Mouse (Mus musculus): ENCODE data around the gene Pgm3. TPM values are rescaled to one million over a fixed set of nuclear protein-coding genes. Genes with fewer than 3 reads are reported as not detected.
"Not testable (repeated sequence)": the region's sequence is repeated elsewhere in the genome, so short reads cannot be mapped to it uniquely, and the experiment has no call there.

Gene Pgm3
- polyA plus RNA-seq, 1 experiment from 2014 or later = 32.6 TPM

DNA sequence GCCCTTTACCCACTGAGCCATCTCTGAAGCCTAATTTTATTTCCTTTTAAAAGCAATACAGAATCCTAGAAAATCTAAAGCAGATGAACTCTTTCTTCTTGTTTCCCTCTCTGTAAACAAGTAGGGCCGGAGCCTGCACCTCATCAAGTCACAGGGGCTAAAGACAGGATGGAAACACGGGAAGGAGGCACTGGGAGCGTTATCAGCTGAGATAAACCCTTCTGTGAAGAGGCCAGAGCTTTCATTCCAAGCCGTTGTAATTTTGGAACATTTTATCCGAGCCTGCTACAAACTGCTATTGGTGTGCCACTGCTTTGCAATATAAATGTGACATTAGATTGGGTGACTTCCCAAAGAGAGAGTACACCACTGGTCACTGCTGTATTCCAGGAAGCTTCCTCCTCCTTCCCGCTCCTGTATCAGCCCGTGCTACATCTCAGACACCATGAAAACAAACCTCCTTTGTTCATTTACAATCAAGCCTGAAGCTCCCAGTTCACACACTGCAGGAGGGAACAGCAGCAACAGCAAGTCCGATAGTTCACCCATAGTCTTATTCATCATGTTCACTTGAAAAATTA, 28.2 kb upstream of the Pgm3 start:
- Histone ChIP-seq H3K27me3 (ENCODE audit: insufficient read depth, low read length) (no peaks in the 10 kb centered on the region), H3K4me3 (replicated peaks; ENCODE audit: low read depth, low read length) (no peak overlapping the region), H3K9me3 (replicated peaks; ENCODE audit: low read length) (no peaks in the 10 kb centered on the region), H3K36me3 (ENCODE audit: insufficient read depth, low read length) (no peaks in the 10 kb centered on the region), H3K4me2 (ENCODE audit: low read length) (no peak overlapping the region), H3K4me1 (replicated peaks; ENCODE audit: insufficient read depth, low read length) (no peaks in the 10 kb centered on the region), H3K27ac (no peak overlapping the region), H3K9ac (ENCODE audit: low read depth, low read length) (no peak overlapping the region)
- WGBS = 61% methylated on average over 8 of the region's 8 CpGs
- no peak for TF ChIP-seq CTCF (IDR thresholded peaks at IDR 0.05; ENCODE audit: low read depth)
- no peak for ATAC-seq (replicated peaks; ENCODE audit: low FRiP score, low read depth)
- no peak for DNase-seq (ENCODE audit: low spot score)

DNA sequence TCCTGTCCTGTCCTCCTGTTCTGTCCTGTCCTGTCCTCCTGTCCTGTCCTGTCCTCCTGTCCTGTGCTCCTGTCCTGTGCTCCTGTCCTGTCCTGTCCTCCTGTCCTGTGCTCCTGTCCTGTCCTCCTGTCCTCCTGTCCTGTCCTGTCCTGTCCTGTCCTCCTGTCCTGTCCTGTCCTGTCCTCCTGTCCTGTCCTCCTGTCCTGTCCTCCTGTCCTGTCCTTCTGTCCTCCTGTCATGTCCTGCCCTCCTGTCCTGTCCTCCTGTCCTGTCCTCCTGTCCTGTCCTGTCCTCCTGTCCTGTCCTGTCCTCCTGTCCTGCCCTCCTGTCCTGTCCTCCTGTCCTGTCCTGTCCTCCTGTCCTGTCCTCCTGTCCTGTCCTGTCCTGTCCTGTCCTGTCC, 25.3 kb upstream of the Pgm3 start:
- H3K27me3 ChIP-seq (ENCODE audit: insufficient read depth, low read length); H3K9ac ChIP-seq (ENCODE audit: low read depth, low read length); H3K36me3 ChIP-seq (ENCODE audit: insufficient read depth, low read length); H3K4me1 ChIP-seq (replicated peaks; ENCODE audit: insufficient read depth, low read length); H3K4me2 ChIP-seq (ENCODE audit: low read length); H3K27ac ChIP-seq; H3K9me3 ChIP-seq (replicated peaks; ENCODE audit: low read length); ATAC-seq (replicated peaks; ENCODE audit: low FRiP score, low read depth); DNase-seq (ENCODE audit: low spot score); H3K4me3 ChIP-seq (replicated peaks; ENCODE audit: low read depth, low read length): not testable (repeated sequence)

DNA sequence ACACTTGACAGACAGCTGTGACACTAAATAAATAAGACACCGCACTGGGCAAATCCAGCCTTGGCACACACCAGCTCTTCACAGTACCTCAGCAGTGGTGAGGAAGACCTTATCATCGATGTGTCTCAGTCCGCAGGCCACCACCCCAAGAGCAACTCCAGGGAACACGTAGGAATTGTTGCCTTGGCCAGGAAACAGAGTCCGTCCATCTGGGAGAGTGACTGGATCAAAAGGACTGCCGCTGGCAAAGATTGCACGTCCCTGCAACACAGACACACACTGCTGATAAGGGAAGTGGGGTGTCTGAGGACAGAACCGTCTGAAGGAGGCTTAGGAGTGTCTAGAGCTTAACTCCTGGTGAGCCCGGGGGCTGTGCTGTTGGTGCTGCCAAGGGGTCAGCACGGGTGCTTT, 22.7 kb upstream of the Pgm3 start:
- H3K4me3 ChIP-seq (replicated peaks; ENCODE audit: low read depth, low read length); H3K4me2 ChIP-seq (ENCODE audit: low read length); H3K4me1 ChIP-seq (replicated peaks; ENCODE audit: insufficient read depth, low read length); DNase-seq (ENCODE audit: low spot score); H3K27ac ChIP-seq; H3K9me3 ChIP-seq (replicated peaks; ENCODE audit: low read length); H3K9ac ChIP-seq (ENCODE audit: low read depth, low read length); H3K36me3 ChIP-seq (ENCODE audit: insufficient read depth, low read length); ATAC-seq (replicated peaks; ENCODE audit: low FRiP score, low read depth); H3K27me3 ChIP-seq (ENCODE audit: insufficient read depth, low read length): not testable (repeated sequence)
- WGBS = 66% methylated on average over 9 of the region's 10 CpGs

DNA sequence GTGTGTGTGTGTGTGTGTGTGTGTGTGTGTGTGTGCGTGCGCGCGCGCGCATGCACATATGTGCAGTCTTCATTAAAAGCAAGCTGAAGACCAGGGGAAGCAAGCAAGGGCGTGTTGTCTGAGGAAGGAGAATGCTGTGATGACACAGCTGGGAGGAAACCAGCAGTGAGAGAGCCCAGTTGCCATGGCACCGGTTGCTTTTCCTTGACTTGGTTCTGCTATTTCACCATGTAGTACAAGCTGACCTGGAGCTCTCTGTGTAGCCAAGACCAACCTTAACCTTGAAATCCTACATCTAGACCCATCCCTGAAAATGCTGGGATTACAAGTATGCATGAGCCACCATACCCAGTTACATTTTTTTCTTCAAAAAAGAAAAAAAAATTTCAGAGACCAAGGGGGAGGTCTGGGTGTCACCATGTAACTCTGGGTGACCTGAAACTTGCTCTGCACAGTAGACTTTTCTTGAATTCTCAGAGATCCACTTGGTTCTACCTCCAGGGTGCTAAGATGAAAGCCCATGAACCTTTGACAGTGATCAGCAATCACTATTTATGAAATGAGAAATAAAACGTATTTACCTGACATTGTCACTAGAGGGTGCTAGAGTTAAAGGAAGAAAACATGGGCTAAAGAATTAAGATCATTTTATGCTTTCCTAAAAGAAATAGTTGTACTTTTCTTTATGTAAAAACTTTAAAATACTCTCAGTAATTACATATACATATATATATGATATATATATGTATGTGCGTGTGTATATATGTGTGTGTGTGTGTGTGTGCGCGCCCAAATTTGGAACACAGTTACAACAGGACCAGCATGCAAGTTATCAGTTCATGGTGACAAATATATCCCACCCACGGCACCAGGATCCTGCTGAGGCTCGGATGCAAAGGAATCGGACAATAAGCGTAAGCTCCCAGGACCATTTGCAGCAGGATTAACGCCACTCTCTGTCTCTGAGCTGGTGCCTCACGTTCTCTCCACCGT, 21.3 kb upstream of the Pgm3 start:
- DNase-seq (ENCODE audit: low spot score) = peak; percentile 78
- Histone ChIP-seq H3K9me3 (replicated peaks; ENCODE audit: low read length) (no peaks in the 10 kb centered on the region), H3K36me3 (ENCODE audit: insufficient read depth, low read length) (no peaks in the 10 kb centered on the region), H3K4me3 (replicated peaks; ENCODE audit: low read depth, low read length) (no peak overlapping the region), H3K4me2 (ENCODE audit: low read length) (no peak overlapping the region), H3K27me3 (ENCODE audit: insufficient read depth, low read length) (no peaks in the 10 kb centered on the region), H3K4me1 (replicated peaks; ENCODE audit: insufficient read depth, low read length) (no peaks in the 10 kb centered on the region), H3K9ac (ENCODE audit: low read depth, low read length) (no peak overlapping the region), H3K27ac (no peak overlapping the region)
- peak; percentile 87 for TF ChIP-seq CTCF (IDR thresholded peaks at IDR 0.05; ENCODE audit: low read depth)
- no peak for ATAC-seq (replicated peaks; ENCODE audit: low FRiP score, low read depth)
- 81% methylated on average over 19 of the region's 19 CpGs for WGBS

DNA sequence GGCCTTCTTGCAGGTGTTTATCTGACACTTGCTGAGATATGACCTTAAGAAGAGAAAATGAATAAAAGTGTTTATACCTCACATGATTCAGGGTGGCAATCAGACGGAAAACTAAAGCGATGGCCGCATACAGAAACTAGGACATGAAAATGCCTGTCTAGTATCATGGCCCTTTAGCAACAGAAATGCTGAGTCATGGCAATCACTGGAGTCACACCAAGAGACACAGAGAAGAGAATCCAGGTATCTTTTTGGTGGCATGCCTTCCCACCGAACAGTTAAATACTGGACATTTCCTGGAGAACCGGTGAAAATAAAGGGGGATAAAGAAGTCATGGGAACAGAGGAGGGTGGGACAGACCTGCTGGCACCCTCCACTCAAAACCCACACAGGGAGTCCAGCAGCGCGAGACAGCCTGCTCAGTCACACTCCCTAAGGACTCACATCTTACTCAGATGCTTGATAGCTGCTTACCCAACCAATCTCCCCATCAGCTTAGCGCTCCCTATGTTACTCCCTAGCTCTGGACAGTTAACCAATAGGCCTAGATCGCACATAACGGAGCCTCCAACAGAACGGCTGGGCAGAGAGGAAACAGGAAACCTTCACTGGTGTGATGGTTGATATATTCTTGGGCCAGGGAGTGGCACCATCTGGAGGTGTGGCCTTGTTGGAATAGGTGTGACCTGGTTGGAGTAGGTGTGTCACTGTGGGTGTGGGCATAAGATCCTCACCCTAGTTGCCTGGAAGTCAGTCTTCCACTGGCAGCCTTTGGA, 15.6 kb upstream of the Pgm3 start:
- no peaks in the 10 kb centered on the region for H3K36me3 ChIP-seq (ENCODE audit: insufficient read depth, low read length)
- no peaks in the 10 kb centered on the region for H3K9me3 ChIP-seq (replicated peaks; ENCODE audit: low read length)
- H3K9ac ChIP-seq (ENCODE audit: low read depth, low read length) = no peak overlapping the region
- no peak overlapping the region for H3K4me3 ChIP-seq (replicated peaks; ENCODE audit: low read depth, low read length)
- no peak for TF ChIP-seq CTCF (IDR thresholded peaks at IDR 0.05; ENCODE audit: low read depth)
- no peak overlapping the region for H3K4me2 ChIP-seq (ENCODE audit: low read length)
- H3K27me3 ChIP-seq (ENCODE audit: insufficient read depth, low read length) = no peaks in the 10 kb centered on the region
- no peaks in the 10 kb centered on the region for H3K4me1 ChIP-seq (replicated peaks; ENCODE audit: insufficient read depth, low read length)
- ATAC-seq (replicated peaks; ENCODE audit: low FRiP score, low read depth) (no peak), DNase-seq (ENCODE audit: low spot score) (no peak)
- H3K27ac ChIP-seq = no peak overlapping the region
- WGBS = 87% methylated on average over 11 of the region's 11 CpGs

DNA sequence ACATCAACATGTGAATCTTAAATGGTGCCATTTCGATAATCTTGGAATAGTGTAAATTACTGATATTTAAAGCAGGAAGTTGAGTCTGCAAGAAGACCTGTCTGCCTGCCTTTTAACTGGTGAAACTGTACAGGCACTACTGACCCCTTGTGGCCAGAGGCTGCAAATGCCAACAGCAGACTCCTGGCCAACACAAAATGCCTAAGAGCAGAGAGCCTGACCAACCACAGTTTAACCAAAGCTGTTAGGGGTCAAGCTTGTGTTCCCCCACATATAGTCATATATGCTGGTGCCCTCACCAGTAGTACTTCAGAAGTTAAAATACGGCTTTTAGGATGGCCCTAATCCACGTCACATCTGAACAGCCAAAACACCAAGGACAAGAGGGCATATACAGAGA, 12.1 kb upstream of the Pgm3 start:
- Histone ChIP-seq H3K4me1 (replicated peaks; ENCODE audit: insufficient read depth, low read length) (no peaks in the 10 kb centered on the region), H3K4me2 (ENCODE audit: low read length) (no peak overlapping the region), H3K9ac (ENCODE audit: low read depth, low read length) (no peak overlapping the region), H3K27me3 (ENCODE audit: insufficient read depth, low read length) (no peaks in the 10 kb centered on the region), H3K36me3 (ENCODE audit: insufficient read depth, low read length) (no peaks in the 10 kb centered on the region), H3K9me3 (replicated peaks; ENCODE audit: low read length) (no peaks in the 10 kb centered on the region), H3K27ac (no peak overlapping the region), H3K4me3 (replicated peaks; ENCODE audit: low read depth, low read length) (no peak overlapping the region)
- DNase-seq (ENCODE audit: low spot score) = peak; percentile 81
- 55% methylated on average over 3 of the region's 3 CpGs for WGBS
- peak; percentile 33; the same call in 1 of the 2 replicates for ATAC-seq (replicated peaks; ENCODE audit: low FRiP score, low read depth)
- peak; percentile 89 for TF ChIP-seq CTCF (IDR thresholded peaks at IDR 0.05; ENCODE audit: low read depth)

All from kidney, postnatal 0 days (tissue).